Mouse (Mus musculus) heart, postnatal 0 days (tissue): ENCODE results near the gene Serpinb6a.

Experiments used
- CTCF ChIP-seq: IDR thresholded peaks from 2 replicates; pipeline ENCODE4 v1.5.1; 2016; ENCODE audit warnings: antibody characterized with exemption, control low read depth, low read depth
- EP300 ChIP-seq: IDR thresholded peaks from 2 replicates; pipeline ENCODE4 v1.6.1; 2016; ENCODE audit warnings: antibody characterized with exemption, low read depth

- TF ChIP-seq CTCF (no peak), EP300 (no peak)
These were observed 49.1 kb upstream of the Serpinb6a start for GRCm38 (mm10) chr13:34051692-34052091.
